10 mouse cellular contexts compared by ENCODE assay signal in the genomic region with DNA sequence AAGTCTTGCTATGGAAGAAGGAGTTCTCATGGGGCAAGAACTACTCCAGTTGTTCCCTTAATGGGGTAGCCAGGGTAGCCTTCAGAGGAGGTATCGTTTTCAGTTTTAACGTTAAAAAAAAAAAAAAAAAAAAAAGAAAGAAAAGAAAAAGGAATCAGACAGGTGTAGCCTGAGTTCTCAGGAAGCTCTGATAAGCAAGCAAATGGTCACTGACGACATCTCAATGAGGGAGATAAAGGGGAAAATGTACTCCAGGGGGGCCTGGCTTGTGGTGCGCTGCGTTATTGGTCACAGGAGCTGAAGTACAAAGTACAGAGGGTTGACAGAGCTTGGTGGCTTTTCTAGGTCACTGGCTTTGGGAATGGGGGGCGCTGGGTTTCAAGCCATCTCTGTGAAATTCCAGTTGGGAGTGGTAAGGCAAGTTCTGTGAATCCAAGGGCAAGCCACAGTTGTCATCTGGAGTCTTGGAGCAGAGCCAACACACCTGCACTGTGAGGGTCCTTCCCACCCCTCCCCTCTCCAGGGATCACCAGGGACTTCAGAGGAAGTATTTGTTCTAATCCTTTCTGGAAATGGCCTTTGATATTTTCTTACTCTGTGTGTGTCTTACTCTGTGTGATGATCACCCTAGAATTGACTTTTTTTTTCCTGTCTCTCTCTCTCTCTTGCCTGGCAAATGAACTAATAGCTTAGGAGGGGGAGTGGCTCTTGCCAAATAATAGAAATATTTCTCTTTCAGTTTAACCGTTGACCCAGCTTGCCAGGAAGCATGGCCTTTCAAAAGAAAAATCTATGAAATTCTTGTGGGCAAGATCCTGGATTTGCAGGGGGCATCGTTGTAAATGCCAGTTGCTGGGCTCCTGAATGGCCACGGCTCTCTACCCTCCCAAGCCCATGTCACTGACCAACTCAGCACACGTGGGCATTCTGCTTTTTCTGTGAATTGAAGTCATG.
DNase-seq lines count a peak whose midpoint lies in the region; ATAC-seq lines count a peak whose summit lies in the region.
"Had no signal": no experiment of that assay in that cellular context is flagged by ENCODE, and none has a peak within 500 bp of the region (broad histone marks: within the 10 kb centered on the region; RNA-seq: fewer than 3 reads in every experiment).

No protein-coding gene starts in this region.

- no peaks in the 10 kb centered on the region for H3K27me3 ChIP-seq in forebrain, embryonic 14.5 days (replicated peaks; ENCODE audit: control insufficient read depth, insufficient read depth, low read length)
- peaks cover 5% of the 10 kb centered on the region; the same call in 1 of the 2 replicates for H3K27me3 ChIP-seq in forebrain, embryonic 10.5 days (ENCODE audit: poor library complexity, severe bottlenecking)
- no peaks in the 10 kb centered on the region for H3K27me3 ChIP-seq in liver, embryonic 16.5 days (ENCODE audit: control insufficient read depth, insufficient read depth, low read depth, low read length)
- H3K27me3 ChIP-seq in intestine, embryonic 15.5 days (replicated peaks), result no peaks in the 10 kb centered on the region
- H3K27me3 ChIP-seq in neural tube, embryonic 15.5 days (replicated peaks), result no peaks in the 10 kb centered on the region
- H3K27me3 ChIP-seq: forebrain, embryonic 15.5 days had no signal

- no peaks in the 10 kb centered on the region for H3K36me3 ChIP-seq in forebrain, embryonic 14.5 days (ENCODE audit: control insufficient read depth, insufficient read depth, low read length)
- H3K36me3 ChIP-seq in forebrain, embryonic 10.5 days (replicated peaks), result no peaks in the 10 kb centered on the region
- H3K36me3 ChIP-seq in liver, embryonic 16.5 days (ENCODE audit: control insufficient read depth, insufficient read depth), result no peaks in the 10 kb centered on the region
- H3K36me3 ChIP-seq in intestine, embryonic 15.5 days, result no peaks in the 10 kb centered on the region
- no peaks in the 10 kb centered on the region for H3K36me3 ChIP-seq in neural tube, embryonic 15.5 days
- H3K36me3 ChIP-seq: forebrain, embryonic 15.5 days had no signal

- H3K9me3 ChIP-seq in forebrain, embryonic 14.5 days (replicated peaks; ENCODE audit: control insufficient read depth, low read length), result no peaks in the 10 kb centered on the region
- peaks cover 2% of the 10 kb centered on the region; the same call in 1 of the 2 replicates for H3K9me3 ChIP-seq in forebrain, embryonic 10.5 days
- no peaks in the 10 kb centered on the region for H3K9me3 ChIP-seq in liver, embryonic 16.5 days (replicated peaks; ENCODE audit: control insufficient read depth, low read length)
- no peaks in the 10 kb centered on the region for H3K9me3 ChIP-seq in intestine, embryonic 15.5 days
- no peaks in the 10 kb centered on the region for H3K9me3 ChIP-seq in neural tube, embryonic 15.5 days (replicated peaks)
- H3K9me3 ChIP-seq: forebrain, embryonic 15.5 days had no signal

- H3K4me1 ChIP-seq in forebrain, embryonic 14.5 days (ENCODE audit: control insufficient read depth, insufficient read depth, low read length), result peaks cover 7% of the 10 kb centered on the region
- peaks cover 28% of the 10 kb centered on the region for H3K4me1 ChIP-seq in forebrain, embryonic 10.5 days
- peaks cover 15% of the 10 kb centered on the region for H3K4me1 ChIP-seq in liver, embryonic 16.5 days (ENCODE audit: control insufficient read depth, low read depth, low read length)
- peaks cover 32% of the 10 kb centered on the region for H3K4me1 ChIP-seq in intestine, embryonic 15.5 days (replicated peaks)
- peaks cover 29% of the 10 kb centered on the region for H3K4me1 ChIP-seq in neural tube, embryonic 15.5 days

- no peak overlapping the region for H3K4me3 ChIP-seq in forebrain, embryonic 14.5 days (ENCODE audit: low read depth, low read length)
- H3K4me3 ChIP-seq in forebrain, embryonic 10.5 days, result no peak overlapping the region
- no peak overlapping the region for H3K4me3 ChIP-seq in liver, embryonic 16.5 days (ENCODE audit: low read depth, low read length)
- no peak overlapping the region for H3K4me3 ChIP-seq in intestine, embryonic 15.5 days (replicated peaks)
- H3K4me3 ChIP-seq in neural tube, embryonic 15.5 days (replicated peaks), result no peak overlapping the region
- H3K4me3 ChIP-seq: forebrain, embryonic 15.5 days had no signal

- 72% methylated on average over 10 of the region's 10 CpGs for WGBS in forebrain, embryonic 14.5 days
- 82% methylated on average over 10 of the region's 10 CpGs for WGBS in forebrain, embryonic 10.5 days
- WGBS in liver, embryonic 16.5 days (ENCODE audit: insufficient replicate concordance), result 42% methylated on average over 10 of the region's 10 CpGs
- WGBS in intestine, embryonic 15.5 days, result 49% methylated on average over 10 of the region's 10 CpGs
- WGBS in neural tube, embryonic 15.5 days, result 75% methylated on average over 10 of the region's 10 CpGs

- H3K4me2 ChIP-seq in forebrain, embryonic 14.5 days (ENCODE audit: low read length), result no peak overlapping the region
- no peak overlapping the region for H3K4me2 ChIP-seq in liver, embryonic 16.5 days (ENCODE audit: low read depth, low read length)
- peak overlapping the region; percentile 16 for H3K4me2 ChIP-seq in intestine, embryonic 15.5 days (replicated peaks)
- H3K4me2 ChIP-seq in neural tube, embryonic 15.5 days, result no peak overlapping the region
- H3K4me2 ChIP-seq: forebrain, embryonic 15.5 days had no signal

- 0 out of 2 replicates have a peak overlapping the region, but pooled peaks have one; percentile 2 for H3K27ac ChIP-seq in forebrain, embryonic 14.5 days (ENCODE audit: low read depth, low read length)
- no peak overlapping the region for H3K27ac ChIP-seq in forebrain, embryonic 10.5 days
- H3K27ac ChIP-seq in liver, embryonic 16.5 days (ENCODE audit: low read length), result 0 out of 2 replicates have a peak overlapping the region, but pooled peaks have one; percentile 12
- H3K27ac ChIP-seq in intestine, embryonic 15.5 days, result peak overlapping the region; percentile 73
- H3K27ac ChIP-seq in neural tube, embryonic 15.5 days (replicated peaks), result peak overlapping the region; percentile 64

- no peak overlapping the region for H3K9ac ChIP-seq in forebrain, embryonic 14.5 days (ENCODE audit: low read length)
- H3K9ac ChIP-seq in liver, embryonic 16.5 days (ENCODE audit: low read depth, low read length), result no peak overlapping the region
- H3K9ac ChIP-seq in intestine, embryonic 15.5 days, result no peak overlapping the region
- H3K9ac ChIP-seq in neural tube, embryonic 15.5 days (replicated peaks), result no peak overlapping the region
- H3K9ac ChIP-seq: forebrain, embryonic 15.5 days had no signal

- DNase-seq in forebrain, embryonic 14.5 days (ENCODE audit: low spot score), result peak; percentile 19
- no peak for DNase-seq in forebrain, embryonic 10.5 days (ENCODE audit: extremely low spot score, low spot score)
- no peak for DNase-seq in liver
- no peak for DNase-seq in embryo, embryonic 10 days (ENCODE audit: low spot score)
- DNase-seq in adrenal gland, postnatal 36 days, result no peak
- DNase-seq: thymus, adult 18-20 months had no signal

- no peak for ATAC-seq in forebrain, embryonic 14.5 days
- no peak for ATAC-seq in liver, embryonic 16.5 days (ENCODE audit: low read depth)
- peak; percentile 44 for ATAC-seq in intestine, embryonic 15.5 days
- ATAC-seq in neural tube, embryonic 15.5 days (ENCODE audit: low FRiP score), result no peak
